ENCODE assay signal across 24 mouse cellular contexts in genomic region chr9:59091179-59091578, GRCm38 (mm10). TPM values are rescaled to one million over a fixed set of nuclear protein-coding genes. Genes with fewer than 3 reads are reported as not detected.
DNase-seq lines count a peak whose midpoint lies in the region; ATAC-seq and TF ChIP-seq lines count a peak whose summit lies in the region.
"Had no signal": no experiment of that assay in that cellular context is flagged by ENCODE, and none has a peak within 500 bp of the region (broad histone marks: within the 10 kb centered on the region; RNA-seq: fewer than 3 reads in every experiment).

No protein-coding gene starts in this region.

- no peak overlapping the region for H3K9ac ChIP-seq in kidney, embryonic 14.5 days (ENCODE audit: low read depth, low read length)
- H3K9ac ChIP-seq: hindbrain, embryonic 14.5 days; kidney, embryonic 15.5 days; neural tube, embryonic 12.5 days had no signal

- ATAC-seq in kidney, embryonic 14.5 days (ENCODE audit: low FRiP score, low TSS enrichment) = no peak
- ATAC-seq: forebrain, embryonic 16.5 days; inflammation-experienced regulatory T-cells, adult 6 months had no signal

- H3K9me3 ChIP-seq in kidney, embryonic 14.5 days (ENCODE audit: control insufficient read depth, low read length) = no peaks in the 10 kb centered on the region
- H3K9me3 ChIP-seq: forebrain, embryonic 10.5 days; kidney, embryonic 15.5 days; limb, embryonic 10.5 days; neural tube, embryonic 12.5 days had no signal

- no peak for TF ChIP-seq CTCF in gastrocnemius, adult 2 months (IDR thresholded peaks at IDR 0.05)

- 91% methylated on average over 3 of the region's 3 CpGs for WGBS in kidney, embryonic 14.5 days

- peak; percentile 61 for DNase-seq in adrenal gland, postnatal 10 days
- no peak for DNase-seq in adrenal gland, adult (ENCODE audit: inconsistent age in 2 of 2, low spot score in 1 of 2)
- peak; percentile 67 for DNase-seq in gastrocnemius, adult 2 months
- no peak for DNase-seq in gastrocnemius, postnatal 10 days
- peak; percentile 6 for DNase-seq in kidney, adult 18-20 months
- peak; percentile 22 for DNase-seq in gastrocnemius, postnatal 25 days
- no peak for DNase-seq in natural killer cell, adult 2 months (ENCODE audit: low spot score in 2 of 2)
- DNase-seq: cerebellum, adult 8-10 months; liver; lung, postnatal 4 days; midbrain, embryonic 14.5 days; right cerebral cortex, postnatal 14 days; spleen, adult 18-20 months had no signal

- H3K36me3 ChIP-seq in kidney, embryonic 14.5 days (ENCODE audit: control insufficient read depth, insufficient read depth, low read length) = no peaks in the 10 kb centered on the region
- H3K36me3 ChIP-seq: forebrain, embryonic 10.5 days; kidney, embryonic 15.5 days; limb, embryonic 10.5 days; neural tube, embryonic 12.5 days had no signal

- H3K4me1 ChIP-seq in kidney, embryonic 14.5 days (ENCODE audit: control insufficient read depth, insufficient read depth, low read length) = no peaks in the 10 kb centered on the region; the same call in 1 of the 2 replicates
- H3K4me1 ChIP-seq: neural tube, embryonic 12.5 days had no signal

- no peak overlapping the region for H3K4me2 ChIP-seq in kidney, embryonic 14.5 days (replicated peaks; ENCODE audit: low read depth, low read length)
- H3K4me2 ChIP-seq: hindbrain, embryonic 14.5 days; kidney, embryonic 15.5 days; neural tube, embryonic 12.5 days had no signal

- no peak overlapping the region for H3K27ac ChIP-seq in gastrocnemius, adult 2 months
- no peak overlapping the region for H3K27ac ChIP-seq in kidney, embryonic 14.5 days (ENCODE audit: low read depth, low read length)
- H3K27ac ChIP-seq: forebrain, embryonic 10.5 days; hindbrain, embryonic 14.5 days; kidney, embryonic 15.5 days; layer of hippocampus, adult 2 months; limb, embryonic 10.5 days; neural tube, embryonic 12.5 days had no signal

- intact Hi-C loops in gastrocnemius, adult 2 months (cut with DNase I) = no loop called here

- no peak overlapping the region for H3K4me3 ChIP-seq in gastrocnemius, adult 2 months
- H3K4me3 ChIP-seq in kidney, embryonic 14.5 days (ENCODE audit: low read length) = no peak overlapping the region
- H3K4me3 ChIP-seq: forebrain, embryonic 10.5 days; kidney, embryonic 15.5 days; layer of hippocampus, adult 2 months; limb, embryonic 10.5 days; neural tube, embryonic 12.5 days had no signal

- no peaks in the 10 kb centered on the region for H3K27me3 ChIP-seq in kidney, embryonic 14.5 days (ENCODE audit: control insufficient read depth, insufficient read depth, low read length)
- H3K27me3 ChIP-seq: kidney, embryonic 15.5 days; neural tube, embryonic 12.5 days had no signal

RNA-seq across cellular contexts. Expression of gene Neo1, which starts 54.9 kb away (rescaled TPM):
- total RNA-seq in adrenal gland, postnatal 10 days (2021) = 10 to 100 TPM; 46.1 to 58.6 TPM
- 10 to 100 TPM; 30.2 to 34.2 TPM for total RNA-seq in gastrocnemius, adult 2 months (2021)
- 10 to 100 TPM; 65.9 to 68.0 TPM for total RNA-seq in gastrocnemius, postnatal 10 days (2021)
- polyA plus RNA-seq in kidney, embryonic 14.5 days (2014; fragmentation: Nextera tagmentation; extraction: Ambion mirVana) = 26.4 and 49.6 TPM in 2 replicates
- 10 to 100 TPM; 29.5 to 29.8 TPM for total RNA-seq in gastrocnemius, postnatal 25 days (2021)
- total RNA-seq: granulocyte monocyte progenitor cell, adult 5-6 weeks; megakaryocyte-erythroid progenitor cell, adult 5-6 weeks had no signal

Comparison
In these comparisons a context has a peak if more than half of its experiments do, and no peak if none do; other contexts are left out.
1. DNase-seq: peak in adrenal gland, postnatal 10 days (single experiment), gastrocnemius, adult 2 months (single experiment), kidney, adult 18-20 months (single experiment) and gastrocnemius, postnatal 25 days (single experiment); none in adrenal gland, adult (0 of 2), gastrocnemius, postnatal 10 days (single experiment) and natural killer cell, adult 2 months (0 of 2).